Mouse (Mus musculus) MEL-GATA-1-ER (cell line): Measurements from ENCODE around the gene Usp42.

Source experiments
- DNase-seq: peaks from one replicate; pipeline ENCODE4 v3.0.0-alpha.2; 2012; ENCODE audit warnings: low read depth; ENCODE audit errors: extremely low read depth

Usp42 gene

GRCm38 (mm10) chr5:143732180-143732891 lies at the start of gene Usp42:
Gene Usp42, minus strand, starts transcription at chr5:143732280.
- peak; percentile 88 for DNase-seq

DNA sequence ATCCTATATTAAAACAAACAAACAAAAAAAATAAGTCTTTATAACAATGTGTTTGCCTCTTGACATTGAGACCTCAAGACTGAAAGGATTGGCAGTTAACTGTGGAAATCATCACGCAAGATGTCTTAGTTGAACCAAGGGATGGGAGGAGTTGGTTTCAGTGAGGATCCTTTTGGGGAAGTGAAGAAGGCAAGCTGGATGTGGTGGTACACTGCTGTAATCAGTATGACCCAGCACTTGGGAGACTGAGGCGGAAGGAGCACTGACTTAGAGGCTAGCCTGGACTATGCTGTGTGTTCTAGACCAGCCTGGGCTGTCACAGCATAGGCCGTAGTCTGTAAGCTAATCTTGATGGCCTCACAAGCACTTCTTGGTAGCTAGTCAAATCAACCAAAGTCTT lies 28.4 kb upstream of the Usp42 start:
- DNase-seq = no peak

GRCm38 (mm10) chr5:143759554-143759953 lies 27.5 kb upstream of the Usp42 start:
- no peak for DNase-seq

GRCm38 (mm10) chr5:143757755-143758443 lies 25.8 kb upstream of the Usp42 start:
- peak; percentile 78 for DNase-seq

DNA sequence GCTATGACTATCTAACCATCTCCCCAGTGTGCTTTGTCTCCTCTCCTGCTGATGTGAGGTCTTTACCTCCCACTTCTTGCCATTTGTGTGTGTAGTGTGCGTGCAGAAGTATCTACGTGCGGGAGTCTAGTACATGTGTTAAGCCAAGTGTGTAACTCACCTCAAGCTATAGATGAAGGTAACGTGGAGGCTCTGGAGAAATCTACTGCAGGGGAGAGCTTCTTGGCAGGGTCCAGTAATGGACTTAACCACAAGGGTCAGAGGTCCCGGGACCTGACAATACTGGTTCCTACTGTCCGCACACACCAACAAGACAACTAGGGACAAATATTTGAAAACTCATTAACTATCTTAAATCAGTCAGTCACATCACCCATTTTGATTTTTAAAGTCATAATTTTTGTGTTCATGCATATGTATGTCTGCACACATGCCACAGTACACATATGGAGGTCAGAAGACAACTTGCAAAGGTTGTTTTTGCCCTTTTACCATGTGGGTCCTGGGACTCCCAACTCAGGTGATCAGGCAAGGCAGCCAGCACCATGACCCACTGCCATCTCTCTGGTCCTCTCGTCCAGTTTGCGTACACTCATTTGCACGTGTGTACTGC lies 23.6 kb upstream of the Usp42 start:
- no peak for DNase-seq

- no peak for DNase-seq
Measured at GRCm38 (mm10) chr5:143749630-143750208, 17.6 kb upstream of the Usp42 start.

GRCm38 (mm10) chr5:143731483-143732112 lies 482 bp downstream of the Usp42 start:
- no peak for DNase-seq

DNA sequence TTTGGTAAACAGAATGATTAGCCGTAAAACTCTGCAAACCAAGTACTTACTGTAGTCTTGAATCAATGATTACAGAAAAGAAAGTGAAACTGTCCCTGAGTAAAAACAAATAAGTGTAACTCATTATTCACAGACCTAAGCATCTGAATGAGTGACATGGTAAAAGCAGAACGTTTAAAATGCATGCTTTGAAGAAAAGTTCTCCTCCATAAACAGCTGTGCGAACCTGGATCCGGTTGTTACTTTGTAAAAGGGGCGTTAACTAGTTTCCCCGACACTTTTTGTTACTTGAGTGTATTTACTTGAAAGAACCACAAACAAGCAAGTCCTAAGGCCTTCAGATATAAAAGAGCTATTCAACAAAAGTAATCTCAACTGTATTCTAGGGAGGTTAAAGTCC lies 1.2 kb downstream of the Usp42 start:
- DNase-seq = no peak

DNA sequence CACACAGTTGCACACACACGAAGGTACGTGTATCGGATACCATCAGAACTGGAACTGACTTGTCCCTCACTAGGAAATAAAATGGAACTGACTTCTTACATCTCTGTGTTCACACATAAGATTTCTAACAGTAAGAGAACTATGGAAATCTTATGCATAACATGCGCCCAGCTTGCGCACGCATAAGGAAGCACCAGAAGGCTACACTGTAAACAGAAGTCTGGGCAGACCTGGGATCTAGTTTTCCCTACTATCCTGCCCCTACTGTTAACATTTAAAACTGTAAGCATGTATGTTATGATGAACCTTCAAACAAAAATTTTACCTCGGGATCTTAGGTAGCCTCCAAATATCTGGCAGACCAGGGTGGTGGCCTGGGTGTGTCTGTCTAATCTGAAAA lies 10.1 kb downstream of the Usp42 start:
- no peak for DNase-seq

GRCm38 (mm10) chr5:143712011-143712800 lies 19.9 kb downstream of the Usp42 start:
- no peak for DNase-seq

GRCm38 (mm10) chr5:143711326-143711725 lies 20.8 kb downstream of the Usp42 start:
- peak; percentile 21 for DNase-seq

GRCm38 (mm10) chr5:143706822-143707200 lies 25.3 kb downstream of the Usp42 start:
- no peak for DNase-seq

DNA sequence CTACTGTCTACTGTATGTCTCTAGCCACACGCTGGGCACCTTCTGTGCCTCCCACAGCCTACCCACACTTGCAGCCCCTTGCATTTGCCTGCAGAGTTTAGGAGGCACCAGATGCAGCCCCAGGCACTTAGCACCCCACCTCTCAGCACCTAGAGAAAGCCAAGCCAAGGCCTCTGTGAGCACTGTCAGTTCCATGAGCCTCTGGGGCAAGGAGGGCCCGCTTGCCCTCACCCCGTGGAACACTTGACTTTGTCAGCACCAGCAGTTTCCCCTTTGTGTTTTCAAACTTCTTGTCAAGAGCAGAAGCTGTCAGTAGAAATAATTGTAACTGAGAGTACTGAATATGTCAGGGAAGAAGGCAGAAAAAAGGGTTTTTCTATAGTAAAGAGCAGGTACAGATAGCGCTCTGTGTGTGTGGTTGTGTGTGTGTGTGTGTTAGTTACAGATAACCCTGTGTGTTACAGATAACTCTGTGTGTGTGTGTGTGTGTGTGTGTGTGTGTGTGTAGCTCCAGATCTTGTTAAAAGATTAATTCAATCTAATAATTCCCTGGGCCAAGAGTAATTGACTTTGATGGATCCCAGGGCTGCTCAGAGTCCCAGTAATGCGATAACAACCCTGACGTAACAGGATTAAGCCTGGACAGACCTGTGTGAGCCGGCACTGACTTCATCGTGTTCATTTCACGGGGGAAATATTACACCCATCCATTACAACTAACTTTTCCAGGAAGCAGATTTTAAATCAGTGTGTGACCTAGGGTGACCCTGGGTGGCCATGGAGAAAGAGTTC lies 25.9 kb downstream of the Usp42 start:
- no peak for DNase-seq

- no peak for DNase-seq
Measured at GRCm38 (mm10) chr5:143705659-143705982, 26.5 kb downstream of the Usp42 start.

DNA sequence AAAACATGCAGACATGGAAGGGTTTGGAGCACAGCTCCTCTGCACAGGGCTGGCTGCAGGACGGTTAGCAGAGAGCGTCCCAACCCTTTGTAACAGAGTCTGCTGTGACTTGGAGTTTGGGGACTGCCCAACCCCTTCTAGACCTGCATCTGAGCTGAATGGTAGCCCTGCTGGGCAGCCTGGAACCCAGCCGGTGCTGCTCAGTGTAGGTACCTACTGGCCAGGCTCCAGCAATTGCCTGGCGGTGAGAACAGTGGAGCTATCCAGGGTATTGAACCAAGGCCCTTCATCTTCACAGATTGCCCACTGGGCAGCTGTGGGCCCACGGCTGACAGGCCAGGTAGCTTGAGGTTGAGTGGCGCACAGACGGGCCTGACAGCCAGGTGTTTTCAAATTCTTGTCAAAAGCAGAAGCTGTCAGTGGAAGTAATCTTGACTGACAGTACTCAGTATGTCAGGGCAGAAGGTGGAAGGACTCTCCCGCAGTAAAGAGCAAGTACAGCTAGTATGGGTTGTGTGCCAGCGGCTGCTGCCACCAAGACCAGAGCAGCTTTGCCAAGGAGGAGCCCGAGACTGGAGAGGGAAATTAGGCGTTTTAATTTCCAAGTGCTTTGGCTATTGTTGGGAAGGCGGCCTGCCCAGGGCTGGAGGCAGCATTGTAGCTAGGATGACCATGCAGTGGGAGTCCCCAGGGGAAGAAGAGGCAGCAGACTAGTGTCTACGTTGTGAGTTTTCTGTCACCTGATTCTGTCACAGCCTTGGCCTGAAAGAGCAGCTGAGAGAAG lies 27.0 kb downstream of the Usp42 start:
- no peak for DNase-seq

DNA sequence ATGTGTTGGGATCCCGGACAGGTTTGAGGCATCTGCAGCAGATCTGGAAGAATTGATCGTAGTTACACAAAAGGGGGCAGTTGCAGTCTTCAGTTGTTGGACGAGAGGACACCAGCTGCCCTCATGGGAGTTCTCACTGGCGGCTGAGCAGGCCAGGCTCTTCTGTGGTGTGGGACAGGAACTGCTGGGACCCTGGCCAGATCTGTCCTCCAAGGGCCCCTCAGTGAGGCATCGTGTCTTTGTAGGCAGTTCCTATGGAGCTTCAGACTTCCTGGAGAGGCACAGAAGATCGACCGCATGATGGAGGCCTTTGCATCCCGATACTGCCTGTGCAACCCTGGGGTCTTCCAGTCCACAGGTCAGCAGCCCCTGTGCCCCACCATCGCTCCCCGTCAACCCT lies 31.0 kb downstream of the Usp42 start:
- no peak for DNase-seq

DNA sequence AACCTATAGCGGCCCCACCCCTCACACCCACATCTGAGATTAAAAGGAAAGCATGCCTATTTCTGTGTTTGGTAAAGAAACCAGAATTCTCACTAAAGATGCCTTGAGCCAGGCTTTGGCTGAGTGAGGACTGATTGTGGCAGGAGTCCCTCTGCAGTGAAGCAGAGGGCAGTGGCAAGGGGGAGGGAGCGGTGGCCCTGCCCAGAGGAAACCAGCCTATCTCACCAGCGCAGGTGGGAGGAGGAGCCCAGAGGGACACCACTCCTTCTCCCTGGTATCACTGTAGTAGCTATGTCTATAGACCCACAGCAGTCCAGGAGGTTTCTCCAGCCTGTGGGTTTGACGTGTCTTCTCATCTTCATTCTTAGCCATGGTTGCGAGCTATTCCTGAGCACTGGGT lies 31.8 kb downstream of the Usp42 start:
- no peak for DNase-seq

GRCm38 (mm10) chr5:143698454-143698853 lies 33.6 kb downstream of the Usp42 start:
- peak; percentile 65 for DNase-seq

DNA sequence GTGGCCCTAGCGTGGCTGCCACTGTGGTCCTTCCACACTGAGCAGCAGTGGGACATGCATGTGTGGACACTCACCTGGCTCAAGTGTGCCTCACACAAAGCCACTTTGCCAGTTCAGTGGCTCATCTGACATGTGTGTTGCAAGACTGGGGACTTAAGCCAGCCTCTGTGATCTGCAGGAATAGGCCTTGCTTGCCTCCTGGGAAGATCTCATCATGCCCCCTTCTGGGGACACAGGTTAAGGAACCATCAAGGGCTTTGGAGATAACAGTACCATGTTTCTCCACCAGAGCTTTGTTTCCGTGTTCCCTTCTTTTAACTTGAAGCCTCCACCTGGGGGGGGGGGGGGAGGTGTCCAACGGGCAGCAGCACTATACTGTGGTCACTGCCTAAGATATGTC lies 35.8 kb downstream of the Usp42 start:
- no peak for DNase-seq

DNA sequence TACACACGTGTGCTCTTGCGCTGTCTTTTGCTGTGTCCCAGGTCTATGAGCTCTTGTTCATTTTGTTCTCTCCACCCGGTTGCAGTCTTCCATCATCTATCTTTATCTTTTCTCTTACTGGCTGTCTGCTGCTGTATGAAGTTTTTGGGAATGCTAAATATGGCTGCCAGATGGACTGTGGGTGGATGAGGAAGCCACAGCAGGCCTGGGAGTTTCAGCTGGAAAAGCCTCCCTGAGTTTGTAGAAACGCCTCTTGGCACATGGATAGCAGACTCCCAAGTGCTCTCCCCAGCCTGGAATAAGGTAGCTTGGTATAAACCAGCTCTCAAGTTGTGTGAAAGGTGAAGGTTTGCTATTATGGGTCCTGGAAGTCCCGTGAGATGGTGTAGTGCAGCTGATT lies 41.2 kb downstream of the Usp42 start:
- no peak for DNase-seq
